Mouse (Mus musculus) brain, embryonic 14.5 days (tissue): ENCODE measurements around the gene Erh. TPM values are rescaled to one million over a fixed set of nuclear protein-coding genes. Genes with fewer than 3 reads are reported as not detected.

Source experiments
- DNase-seq: peaks from one replicate; pipeline ENCODE4 v3.0.0-alpha.2; 2011; ENCODE audit warnings: low read depth
- CTCF ChIP-seq: fragments of 200-500 bp; IDR thresholded peaks from 2 replicates; pipeline ENCODE4 v1.5.1; 2012; ENCODE audit warnings: inconsistent platforms, mild to moderate bottlenecking, moderate library complexity, borderline replicate concordance; ENCODE audit not compliant: insufficient read depth, insufficient read length; ENCODE audit errors: extremely low read depth
- POLR2A ChIP-seq: fragments of 200-500 bp; IDR thresholded peaks from 2 replicates; pipeline ENCODE4 v1.6.1; 2012; ENCODE audit warnings: mild to moderate bottlenecking, inconsistent platforms, borderline replicate concordance; ENCODE audit not compliant: poor library complexity, insufficient read depth, insufficient read length, severe bottlenecking; ENCODE audit errors: extremely low read depth
- polyA plus RNA-seq: library from polyadenylated mRNA; depleted of rRNA; stranded (reverse); fragments of >200 nt; gene quantifications from 2 replicates; pipeline ENCODE4 v1.2.3, GENCODE M21; 2012; rRNA removed

Erh gene
- 317 and 398 TPM in 2 replicates for polyA plus RNA-seq

- peak; percentile 99 for DNase-seq
- TF ChIP-seq POLR2A (peak; percentile 20; the same call in 1 of the 2 replicates), CTCF (no peak)
Observed at GRCm38 (mm10) chr12:80643693-80644505, at the start of gene Erh, which contains the start of gene Slc39a9. Gene Erh (minus strand): TSS chr12:80644341. Gene Slc39a9 (plus strand): TSS chr12:80643883.

GRCm38 (mm10) chr12:80693700-80694099 lies 49.6 kb upstream of the Erh start:
- DNase-seq, result peak; percentile 23

GRCm38 (mm10) chr12:80692269-80692972 lies 48.3 kb upstream of the Erh start, which contains the start of gene Plekhd1:
Gene Plekhd1 (plus strand): TSS chr12:80692591.
- TF ChIP-seq POLR2A (no peak), CTCF (no peak)
- DNase-seq, result peak; percentile 61

More at GRCm38 (mm10) chr12:80693700-80694099, 49.6 kb upstream of the Erh start:
- TF ChIP-seq POLR2A (no peak), CTCF (no peak)

GRCm38 (mm10) chr12:80691671-80692091 lies 47.5 kb upstream of the Erh start:
- TF ChIP-seq CTCF (no peak), POLR2A (no peak)
- peak; percentile 14 for DNase-seq

- TF ChIP-seq POLR2A, result no peak
- no peak for TF ChIP-seq CTCF
- DNase-seq, result peak; percentile 39
Observed at GRCm38 (mm10) chr12:80689696-80690095, 45.6 kb upstream of the Erh start.

GRCm38 (mm10) chr12:80687788-80688211 lies 43.7 kb upstream of the Erh start:
- peak; percentile 88 for DNase-seq
- TF ChIP-seq CTCF (no peak), POLR2A (no peak)

- TF ChIP-seq CTCF (no peak), POLR2A (no peak)
- no peak for DNase-seq
Observed at GRCm38 (mm10) chr12:80684316-80684715, 40.2 kb upstream of the Erh start.

- TF ChIP-seq CTCF (no peak), POLR2A (no peak)
- DNase-seq, result no peak
Observed at GRCm38 (mm10) chr12:80683554-80683953, 39.4 kb upstream of the Erh start.

GRCm38 (mm10) chr12:80681340-80681739 lies 37.2 kb upstream of the Erh start:
- peak; percentile 51 for DNase-seq
- TF ChIP-seq POLR2A, result no peak
- peak; percentile 77; the same call in 1 of the 2 replicates for TF ChIP-seq CTCF

GRCm38 (mm10) chr12:80673170-80673569 lies 29.0 kb upstream of the Erh start:
- DNase-seq, result peak; percentile 80
- TF ChIP-seq CTCF (peak; percentile 79), POLR2A (no peak)

- DNase-seq, result no peak
- TF ChIP-seq POLR2A (no peak), CTCF (no peak)
Observed at GRCm38 (mm10) chr12:80668391-80668790, 24.2 kb upstream of the Erh start.

GRCm38 (mm10) chr12:80663935-80664334 lies 19.8 kb upstream of the Erh start:
- DNase-seq, result no peak

More at GRCm38 (mm10) chr12:80663935-80664334, 19.8 kb upstream of the Erh start:
- TF ChIP-seq CTCF (no peak), POLR2A (no peak)
